Mouse (Mus musculus) liver, embryonic 14.5 days (tissue): ENCODE measurements at regions not wholly inside any gene's neighbourhood (a gene's known extent, or its start where the extent isn't known, plus 50 kb on each side); places are given as distances from the start of the nearest gene placed in this dataset.

ENCODE experiments used
- ATAC-seq: fragments of 200-750 bp; cut with Nextera tagmentation; 2 replicates; pipeline ENCODE4 v1.8.0; 2017; ENCODE audit warnings: moderate number of reproducible peaks, mild to moderate bottlenecking, moderate library complexity; ENCODE audit not compliant: insufficient read depth
- DNase-seq, 3 experiments: peaks; one replicate each; pipeline ENCODE4 v3.0.0-alpha.2; 2012 to 2013; ENCODE audit warnings: low read depth in 3 of 3, low spot score in 3 of 3
- H3K27ac ChIP-seq: fragments of 300-500 bp; sonication (generic); 2 replicates; pipeline ENCODE4 v1.5.1; 2014; ENCODE audit warnings: moderate library complexity, mild to moderate bottlenecking, control low read depth, inconsistent platforms
- H3K27me3 ChIP-seq: fragments of 300-500 bp; sonication (generic); 2 replicates; pipeline ENCODE4 v1.6.1; 2014; ENCODE audit warnings: mild to moderate bottlenecking, low read length, moderate library complexity; ENCODE audit not compliant: control insufficient read depth, insufficient read depth
- H3K36me3 ChIP-seq: fragments of 300-500 bp; sonication (generic); replicated peaks from 2 replicates; pipeline ENCODE4 v1.6.1; 2014; ENCODE audit warnings: low read depth; ENCODE audit not compliant: control insufficient read depth, insufficient read depth
- H3K4me1 ChIP-seq, 2 experiments: fragments of 200-500 bp in 1 of 2; fragments of 300-500 bp in 1 of 2; sonication (generic) in 1 of 2; replicated peaks; 2 replicates each; pipeline ENCODE4 v1.6.1; 2012 to 2014; ENCODE audit warnings: antibody characterized with exemption in 1 of 2, inconsistent platforms in 1 of 2, low read length in 1 of 2; ENCODE audit not compliant: control insufficient read depth in 2 of 2, insufficient read depth in 2 of 2
- H3K4me2 ChIP-seq: fragments of 300-500 bp; sonication (generic); 2 replicates; pipeline ENCODE4 v1.6.1; 2014; ENCODE audit warnings: low read depth, mild to moderate bottlenecking, control low read depth, moderate library complexity
- H3K4me3 ChIP-seq, 2 experiments: fragments of 200-500 bp in 1 of 2; fragments of 300-500 bp in 1 of 2; sonication (generic) in 1 of 2; 2 replicates each; pipeline ENCODE4 v1.5.1; 2012 to 2014; ENCODE audit warnings: low read depth in 2 of 2, low read length in 2 of 2, mild to moderate bottlenecking in 2 of 2, control low read depth in 1 of 2, inconsistent platforms in 1 of 2, moderate library complexity in 1 of 2; ENCODE audit not compliant: insufficient read depth in 1 of 2
- H3K9ac ChIP-seq: fragments of 300-500 bp; sonication (generic); replicated peaks from 2 replicates; pipeline ENCODE4 v1.6.1; 2014; ENCODE audit warnings: mild to moderate bottlenecking, control low read depth, moderate library complexity
- H3K9me3 ChIP-seq: fragments of 300-500 bp; sonication (generic); 2 replicates; pipeline ENCODE4 v1.6.1; 2016; ENCODE audit warnings: low read length, mixed read lengths; ENCODE audit not compliant: control insufficient read depth
- CTCF ChIP-seq: IDR thresholded peaks from 2 replicates; pipeline ENCODE4 v1.5.1; 2016; ENCODE audit warnings: antibody characterized with exemption, low read depth, control low read depth
- EP300 ChIP-seq: IDR thresholded peaks from 2 replicates; pipeline ENCODE4 v1.6.1; 2016; ENCODE audit warnings: antibody characterized with exemption, low read depth
- WGBS: fragments of 180-500 bp; shearing (Covaris S2); extraction: QIAGEN DNeasy Blood & Tissue Kit; methylation state at CpG from one replicate; pipeline ENCODE4 v1.1.7; 2014; ENCODE audit not compliant: insufficient replicate concordance; 5-methylcytosine and 5-hydroxymethylcytosine counted together

- H3K4me2 ChIP-seq = no peak overlapping the region
- no peaks in the 10 kb centered on the region for H3K4me1 ChIP-seq
- no peaks in the 10 kb centered on the region for H3K9me3 ChIP-seq
- H3K27me3 ChIP-seq = no peaks in the 10 kb centered on the region
- ATAC-seq = no peak
- H3K4me3 ChIP-seq = no peak overlapping the region
- H3K27ac ChIP-seq = no peak overlapping the region
- WGBS = 27% methylated on average over 4 of the region's 4 CpGs
- TF ChIP-seq EP300 (no peak), CTCF (no peak)
- DNase-seq = no peak
- no peak overlapping the region for H3K9ac ChIP-seq
- H3K36me3 ChIP-seq = no peaks in the 10 kb centered on the region
Observed at GRCm38 (mm10) chr8:34363131-34363530, 251.6 kb upstream of the Gm10131 start.

DNA sequence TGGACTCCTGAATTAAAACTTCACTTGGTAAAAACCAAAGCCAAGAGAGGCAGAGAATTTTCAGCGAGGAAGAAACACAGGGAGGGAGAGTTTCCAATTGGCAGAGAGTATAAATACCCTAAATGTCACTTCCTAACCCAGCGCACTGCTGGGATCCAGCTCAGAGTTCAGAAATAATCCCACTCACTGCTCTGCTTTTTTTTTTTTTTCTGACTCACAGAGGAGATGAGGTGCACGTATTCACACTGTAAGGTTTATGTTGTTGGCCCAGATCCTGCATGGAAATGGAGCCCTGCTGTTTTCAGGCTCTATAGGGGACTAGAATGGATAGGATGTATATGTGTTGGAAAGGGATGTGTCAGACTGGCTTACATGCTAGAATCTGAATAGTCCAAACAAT lies 249.8 kb upstream of the Gm10131 start:
- Histone ChIP-seq H3K9ac (no peak overlapping the region), H3K36me3 (no peaks in the 10 kb centered on the region), H3K4me3 (no peak overlapping the region), H3K27ac (no peak overlapping the region), H3K27me3 (no peaks in the 10 kb centered on the region), H3K4me1 (no peaks in the 10 kb centered on the region), H3K9me3 (no peaks in the 10 kb centered on the region), H3K4me2 (no peak overlapping the region)
- no peak for ATAC-seq
- no peak for DNase-seq
- TF ChIP-seq EP300 (no peak), CTCF (no peak)
- WGBS = 56% methylated on average over 3 of the region's 3 CpGs

GRCm38 (mm10) chr8:34359776-34360175 lies 248.2 kb upstream of the Gm10131 start:
- no peaks in the 10 kb centered on the region for H3K36me3 ChIP-seq
- no peaks in the 10 kb centered on the region for H3K9me3 ChIP-seq
- H3K4me3 ChIP-seq = no peak overlapping the region
- DNase-seq = no peak
- ATAC-seq = no peak
- H3K4me2 ChIP-seq = no peak overlapping the region
- H3K27me3 ChIP-seq = no peaks in the 10 kb centered on the region
- TF ChIP-seq EP300 = no peak
- TF ChIP-seq CTCF = no peak
- WGBS = 56% methylated on average over 2 of the region's 2 CpGs
- H3K27ac ChIP-seq = no peak overlapping the region
- no peaks in the 10 kb centered on the region for H3K4me1 ChIP-seq
- no peak overlapping the region for H3K9ac ChIP-seq

GRCm38 (mm10) chr8:34355059-34355458 lies 243.5 kb upstream of the Gm10131 start:
- no peak for ATAC-seq
- WGBS = 65% methylated on average over 13 of the region's 13 CpGs

DNA sequence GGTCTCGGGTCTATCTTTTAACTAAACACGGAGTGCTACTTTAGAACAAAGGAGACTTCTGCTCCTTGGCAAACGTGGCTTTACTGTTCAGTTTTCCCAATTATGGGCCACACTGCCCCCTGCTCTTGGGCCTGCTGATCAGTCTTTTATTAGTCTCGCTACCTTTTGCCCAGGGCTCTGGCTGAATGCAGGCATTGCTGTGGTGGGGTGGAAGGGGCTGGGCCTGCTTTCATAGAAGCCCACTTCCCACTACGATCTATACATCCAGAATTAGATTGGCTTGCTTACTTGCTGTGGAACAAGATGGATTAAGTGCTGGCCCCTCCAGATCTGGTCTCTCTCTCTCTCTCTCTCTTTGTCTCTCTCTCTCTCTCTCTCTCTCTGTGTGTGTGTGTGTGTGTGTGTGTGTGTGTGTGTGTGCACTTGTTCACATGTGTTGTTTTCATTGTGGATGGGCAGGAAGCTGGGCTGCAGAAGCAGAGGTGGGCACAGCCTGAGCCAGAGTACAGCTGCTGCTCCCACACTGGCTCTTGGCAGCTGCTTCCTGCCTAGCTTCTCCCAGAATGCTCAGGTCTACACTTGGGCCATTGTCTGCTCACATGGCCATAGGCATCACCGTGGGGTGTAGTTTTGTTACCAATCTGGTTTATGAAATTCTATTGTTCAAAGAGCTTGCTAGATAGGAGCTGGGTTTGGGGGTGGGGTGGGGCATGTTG lies 241.8 kb upstream of the Gm10131 start:
- no peak overlapping the region for H3K4me2 ChIP-seq
- DNase-seq (no peak), ATAC-seq (no peak)
- no peak overlapping the region for H3K9ac ChIP-seq
- TF ChIP-seq CTCF (no peak), EP300 (no peak)
- H3K36me3 ChIP-seq = no peaks in the 10 kb centered on the region
- H3K4me1 ChIP-seq = no peaks in the 10 kb centered on the region
- no peak overlapping the region for H3K27ac ChIP-seq
- no peaks in the 10 kb centered on the region for H3K27me3 ChIP-seq
- 50% methylated on average over 6 of the region's 6 CpGs for WGBS
- H3K4me3 ChIP-seq = no peak overlapping the region
- no peaks in the 10 kb centered on the region for H3K9me3 ChIP-seq

More at GRCm38 (mm10) chr8:34355059-34355458, 243.5 kb upstream of the Gm10131 start:
- no peaks in the 10 kb centered on the region for H3K9me3 ChIP-seq
- no peak overlapping the region for H3K9ac ChIP-seq
- H3K27me3 ChIP-seq = no peaks in the 10 kb centered on the region
- no peak overlapping the region for H3K27ac ChIP-seq
- H3K4me3 ChIP-seq = no peak overlapping the region
- no peak for TF ChIP-seq EP300
- no peak for TF ChIP-seq CTCF
- H3K36me3 ChIP-seq = no peaks in the 10 kb centered on the region
- no peaks in the 10 kb centered on the region for H3K4me1 ChIP-seq
- H3K4me2 ChIP-seq = no peak overlapping the region
- DNase-seq = no peak
